In genomic region chrX:23363441-23363840, GRCm38 (mm10) we compare ENCODE assay signal across 10 mouse cellular contexts. TPM values are rescaled to one million over a fixed set of nuclear protein-coding genes. Genes with fewer than 3 reads are reported as not detected.
DNase-seq lines count a peak whose midpoint lies in the region; ATAC-seq lines count a peak whose summit lies in the region.
"Had no signal": no experiment of that assay in that cellular context is flagged by ENCODE, and none has a peak within 500 bp of the region (broad histone marks: within the 10 kb centered on the region; RNA-seq: fewer than 3 reads in every experiment).

No protein-coding gene starts in this region.

- DNase-seq in kidney, adult 11 months = no peak
- DNase-seq in forebrain, embryonic 11.5 days (ENCODE audit: low spot score) = no peak
- no peak for DNase-seq in limb, embryonic 10.5 days (ENCODE audit: low spot score)
- DNase-seq in retina, postnatal 1 day = peak; percentile 32
- DNase-seq in testis, postnatal 14 days (ENCODE audit: low spot score) = no peak
- DNase-seq in gastrocnemius, postnatal 4 days (ENCODE audit: low spot score in 2 of 2) = no peak
- DNase-seq in left cerebral cortex, adult 18-20 months (ENCODE audit: low spot score in 2 of 2) = no peak
- DNase-seq: heart, adult 18-20 months had no signal

- H3K4me3 ChIP-seq in kidney, embryonic 15.5 days (replicated peaks) = peak overlapping the region; percentile 56
- H3K4me3 ChIP-seq in forebrain, embryonic 11.5 days (ENCODE audit: low read depth, low read length) = peak overlapping the region; percentile 14; the same call in 1 of the 2 replicates
- H3K4me3 ChIP-seq in limb, embryonic 10.5 days = peak overlapping the region; percentile 61; the same call in 1 of the 2 replicates
- H3K4me3 ChIP-seq: myocyte had no signal

- no peaks in the 10 kb centered on the region for H3K36me3 ChIP-seq in kidney, embryonic 15.5 days
- H3K36me3 ChIP-seq in forebrain, embryonic 11.5 days (ENCODE audit: control insufficient read depth, insufficient read depth, low read length) = no peaks in the 10 kb centered on the region
- no peaks in the 10 kb centered on the region for H3K36me3 ChIP-seq in limb, embryonic 10.5 days

- 73% methylated on average over 6 of the region's 6 CpGs for WGBS in kidney, embryonic 15.5 days
- 39% methylated on average over 6 of the region's 6 CpGs for WGBS in forebrain, embryonic 11.5 days
- 66% methylated on average over 6 of the region's 6 CpGs for WGBS in limb, embryonic 10.5 days

- no peaks in the 10 kb centered on the region; the same call in 1 of the 2 replicates for H3K9me3 ChIP-seq in kidney, embryonic 15.5 days (replicated peaks)
- H3K9me3 ChIP-seq in forebrain, embryonic 11.5 days (ENCODE audit: control insufficient read depth, low read length) = no peaks in the 10 kb centered on the region
- no peaks in the 10 kb centered on the region for H3K9me3 ChIP-seq in limb, embryonic 10.5 days (replicated peaks)

- no peaks in the 10 kb centered on the region for H3K4me1 ChIP-seq in kidney, embryonic 15.5 days
- no peaks in the 10 kb centered on the region for H3K4me1 ChIP-seq in forebrain, embryonic 11.5 days (replicated peaks; ENCODE audit: control insufficient read depth, insufficient read depth, low read length)
- no peaks in the 10 kb centered on the region for H3K4me1 ChIP-seq in limb, embryonic 10.5 days

- ATAC-seq in kidney, embryonic 15.5 days (replicated peaks; ENCODE audit: low FRiP score) = no peak
- ATAC-seq in forebrain, embryonic 11.5 days (replicated peaks; ENCODE audit: low FRiP score) = 0 out of 2 replicates have a peak, but pooled peaks have one; percentile 43

- no peaks in the 10 kb centered on the region for H3K27me3 ChIP-seq in kidney, embryonic 15.5 days
- H3K27me3 ChIP-seq in forebrain, embryonic 11.5 days (ENCODE audit: control insufficient read depth, insufficient read depth, low read length) = no peaks in the 10 kb centered on the region
- no peaks in the 10 kb centered on the region for H3K27me3 ChIP-seq in limb, embryonic 10.5 days (ENCODE audit: low read depth, poor library complexity, severe bottlenecking)

- peak overlapping the region; percentile 58 for H3K4me2 ChIP-seq in kidney, embryonic 15.5 days
- H3K4me2 ChIP-seq in forebrain, embryonic 11.5 days (ENCODE audit: low read depth, low read length, severe bottlenecking) = peak overlapping the region; percentile 41; the same call in 1 of the 2 replicates

- no peak overlapping the region for H3K9ac ChIP-seq in kidney, embryonic 15.5 days
- no peak overlapping the region for H3K9ac ChIP-seq in forebrain, embryonic 11.5 days (ENCODE audit: low read length)

- no peak overlapping the region for H3K27ac ChIP-seq in kidney, embryonic 15.5 days
- H3K27ac ChIP-seq in forebrain, embryonic 11.5 days (ENCODE audit: low read depth, low read length) = no peak overlapping the region
- no peak overlapping the region for H3K27ac ChIP-seq in limb, embryonic 10.5 days

RNA-seq across cellular contexts. Expression of gene Klhl13, which starts 1.4 kb away (rescaled TPM):
- polyA plus RNA-seq in kidney, embryonic 15.5 days (2015; fragmentation: Nextera tagmentation; extraction: Ambion mirVana) = 46.9 and 49.2 TPM in 2 replicates
- 77.4 and 81.5 TPM in 2 replicates for polyA plus RNA-seq in forebrain, embryonic 11.5 days (2014; fragmentation: Nextera tagmentation; extraction: Ambion mirVana)
- 27.3 and 34.9 TPM in 2 replicates for polyA plus RNA-seq in limb, embryonic 10.5 days (2016; fragmentation: Nextera tagmentation; extraction: Ambion mirVana)
- 100 to 1,000 TPM; 137 to 138 TPM for total RNA-seq in gastrocnemius, postnatal 4 days (2021)
- 10 to 100 TPM; 45.8 to 52.8 TPM for total RNA-seq in left cerebral cortex, adult 18-20 months (2021)
